8 mouse cellular contexts compared by ENCODE assay signal in the genomic region with DNA sequence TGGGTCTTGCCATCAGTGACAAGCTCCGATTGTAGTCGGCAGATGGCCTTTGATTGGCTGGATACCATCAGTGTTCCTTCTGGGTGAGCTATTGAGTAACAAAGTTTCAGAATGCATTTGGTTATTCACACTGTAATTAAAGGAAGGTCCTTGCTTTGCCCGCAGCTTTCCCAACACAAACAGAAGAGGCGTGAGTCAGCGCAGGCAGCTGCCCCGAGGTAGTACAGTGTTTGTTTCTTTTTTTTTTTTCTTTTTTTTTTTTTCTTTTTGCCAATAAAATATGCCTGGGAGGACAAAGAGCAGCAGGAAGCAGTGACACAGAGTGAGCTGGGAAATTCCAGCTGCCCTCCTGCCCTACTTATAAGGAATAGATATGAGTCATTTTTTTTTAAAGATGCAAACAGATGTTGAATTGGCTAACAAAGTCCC.
DNase-seq lines count a peak whose midpoint lies in the region; ATAC-seq and TF ChIP-seq lines count a peak whose summit lies in the region.

No protein-coding gene starts in this region.

- peak; percentile 95 for DNase-seq in heart, adult 11 months
- DNase-seq in Muller cell, postnatal 12 days (ENCODE audit: inconsistent ontology term) = peak; percentile 97
- peak; percentile 96 for DNase-seq in gonadal fat pad, adult 2 months (ENCODE audit: low read depth)
- DNase-seq in layer of hippocampus, adult 2 months (ENCODE audit: low spot score in 2 of 2) = peak; percentile 15 to 16
- DNase-seq in T-cell, adult 2 months (ENCODE audit: low spot score) = no peak
- no peak for DNase-seq in right cerebral cortex, postnatal 4 days

- no peak overlapping the region for H3K9ac ChIP-seq in heart, embryonic 12.5 days
- H3K9ac ChIP-seq in stomach, embryonic 14.5 days (replicated peaks; ENCODE audit: low read depth, low read length) = no peak overlapping the region

- H3K9me3 ChIP-seq in heart, embryonic 12.5 days (replicated peaks) = no peaks in the 10 kb centered on the region
- H3K9me3 ChIP-seq in stomach, embryonic 14.5 days (ENCODE audit: control insufficient read depth, low read depth, low read length) = no peaks in the 10 kb centered on the region

- H3K4me2 ChIP-seq in heart, embryonic 12.5 days = no peak overlapping the region
- no peak overlapping the region for H3K4me2 ChIP-seq in stomach, embryonic 14.5 days (replicated peaks; ENCODE audit: low read depth, low read length)

- no peaks in the 10 kb centered on the region for H3K27me3 ChIP-seq in heart, embryonic 12.5 days (replicated peaks)
- no peaks in the 10 kb centered on the region for H3K27me3 ChIP-seq in stomach, embryonic 14.5 days (ENCODE audit: control insufficient read depth, insufficient read depth, low read length)

- H3K4me3 ChIP-seq in heart, embryonic 12.5 days = no peak overlapping the region
- no peak overlapping the region for H3K4me3 ChIP-seq in layer of hippocampus, adult 2 months
- no peak overlapping the region for H3K4me3 ChIP-seq in stomach, embryonic 14.5 days (ENCODE audit: low read depth, low read length)

- 0 out of 2 replicates have a peak, but pooled peaks cover 6% of the 10 kb centered on the region for H3K4me1 ChIP-seq in heart, embryonic 12.5 days (replicated peaks)
- 0 out of 2 replicates have a peak, but pooled peaks cover 4% of the 10 kb centered on the region for H3K4me1 ChIP-seq in stomach, embryonic 14.5 days (ENCODE audit: control insufficient read depth, insufficient read depth, low read length)

- WGBS in heart, embryonic 12.5 days = 52% methylated on average over 6 of the region's 6 CpGs
- WGBS in stomach, embryonic 14.5 days = 45% methylated on average over 6 of the region's 6 CpGs

- H3K36me3 ChIP-seq in heart, embryonic 12.5 days = no peaks in the 10 kb centered on the region
- H3K36me3 ChIP-seq in stomach, embryonic 14.5 days (ENCODE audit: control insufficient read depth, insufficient read depth, low read length) = no peaks in the 10 kb centered on the region

- no peak for ATAC-seq in heart, embryonic 12.5 days (ENCODE audit: insufficient number of reproducible peaks, low FRiP score)
- ATAC-seq in stomach, embryonic 14.5 days (ENCODE audit: insufficient number of reproducible peaks, insufficient read depth, low FRiP score, low read depth) = peak; percentile 50; the same call in 1 of the 2 replicates

- no peak overlapping the region for H3K27ac ChIP-seq in heart, embryonic 12.5 days (ENCODE audit: poor library complexity, severe bottlenecking)
- H3K27ac ChIP-seq in layer of hippocampus, adult 2 months = no peak overlapping the region
- no peak overlapping the region; the same call in 1 of the 2 replicates for H3K27ac ChIP-seq in stomach, embryonic 14.5 days (ENCODE audit: low read length)

- no peak for TF ChIP-seq CTCF in layer of hippocampus, adult 2 months (conservative IDR thresholded peaks at IDR 0.05)

Comparison
In these comparisons a context has a peak if more than half of its experiments do, and no peak if none do; other contexts are left out.
1. DNase-seq: peak in heart, adult 11 months (single experiment), Muller cell, postnatal 12 days (single experiment), gonadal fat pad, adult 2 months (single experiment) and layer of hippocampus, adult 2 months (2 of 2); none in T-cell, adult 2 months (single experiment) and right cerebral cortex, postnatal 4 days (single experiment).